Mouse (Mus musculus) erythroblast, embryonic 14.5 days (primary cell): Measurements from ENCODE around the gene Col5a1.

Experiments used
- GATA1 ChIP-seq: IDR thresholded peaks from 2 replicates; pipeline ENCODE4 v1.6.1; 2012; ENCODE audit warnings: low read length, inconsistent platforms, mixed read lengths
- TAL1 ChIP-seq: IDR thresholded peaks from 3 replicates; pipeline ENCODE4 v1.6.1; 2012; ENCODE audit warnings: low read length, inconsistent platforms, mixed read lengths

GRCm38 (mm10) chr2:27902318-27902717 is 16.1 kb downstream of the Col5a1 start:
- TF ChIP-seq GATA1: no peak
- no peak for TF ChIP-seq TAL1
